Comparison of ENCODE assay signal across 20 mouse cellular contexts in the genomic region with DNA sequence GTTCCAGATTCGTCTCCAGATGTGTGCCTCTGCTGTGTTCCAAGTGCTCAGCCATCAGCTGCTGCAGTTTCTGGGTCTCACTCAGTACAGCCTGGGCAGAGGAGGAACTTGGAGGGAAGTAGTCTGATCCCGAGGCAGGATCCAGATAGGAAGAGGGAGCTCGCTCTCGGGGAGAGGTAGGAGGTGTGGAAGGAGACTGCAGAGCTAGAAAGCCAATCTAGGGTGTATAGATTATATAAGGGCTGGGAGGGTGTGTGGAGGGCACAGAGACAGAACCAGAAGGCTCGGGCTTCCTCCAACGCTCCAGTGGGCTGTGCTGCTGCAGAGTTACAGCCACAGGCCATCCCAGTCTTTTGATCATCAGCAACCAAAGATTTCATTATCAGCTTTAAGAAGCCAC. TPM values are rescaled to one million over a fixed set of nuclear protein-coding genes. Genes with fewer than 3 reads are reported as not detected.
DNase-seq lines count a peak whose midpoint lies in the region; ATAC-seq lines count a peak whose summit lies in the region.
"Had no signal": no experiment of that assay in that cellular context is flagged by ENCODE, and none has a peak within 500 bp of the region (broad histone marks: within the 10 kb centered on the region; RNA-seq: fewer than 3 reads in every experiment).

No protein-coding gene starts in this region.

- H3K4me3 ChIP-seq in lung, embryonic 16.5 days (ENCODE audit: low read length): no peak overlapping the region
- H3K4me3 ChIP-seq: intestine, embryonic 15.5 days; layer of hippocampus, adult 2 months; midbrain, embryonic 12.5 days; neural tube, embryonic 15.5 days had no signal

- H3K36me3 ChIP-seq in lung, embryonic 16.5 days (ENCODE audit: control insufficient read depth, insufficient read depth, low read length): peaks cover 3% of the 10 kb centered on the region; the same call in 1 of the 2 replicates
- H3K36me3 ChIP-seq: intestine, embryonic 15.5 days; midbrain, embryonic 12.5 days; neural tube, embryonic 15.5 days had no signal

- no peaks in the 10 kb centered on the region for H3K27me3 ChIP-seq in lung, embryonic 16.5 days (ENCODE audit: control insufficient read depth, insufficient read depth, low read depth, low read length)
- H3K27me3 ChIP-seq: intestine, embryonic 15.5 days; midbrain, embryonic 12.5 days; neural tube, embryonic 15.5 days had no signal

- peaks cover 11% of the 10 kb centered on the region for H3K4me1 ChIP-seq in lung, embryonic 16.5 days (replicated peaks; ENCODE audit: control insufficient read depth, insufficient read depth, low read length)
- H3K4me1 ChIP-seq: intestine, embryonic 15.5 days had no signal

- no peak overlapping the region for H3K4me2 ChIP-seq in lung, embryonic 16.5 days (ENCODE audit: low read depth, low read length)
- H3K4me2 ChIP-seq: intestine, embryonic 15.5 days; midbrain, embryonic 12.5 days; neural tube, embryonic 15.5 days had no signal

- intact Hi-C loops in left cerebral cortex, postnatal 14 days (cut with DNase I): no loop called here

- peak; percentile 60 to 71 for DNase-seq in left cerebral cortex, adult 18-20 months (ENCODE audit: low spot score in 2 of 2)
- DNase-seq in left cerebral cortex, postnatal 14 days (ENCODE audit: low spot score in 2 of 2): no peak
- no peak for DNase-seq in lung, postnatal 4 days
- peak; percentile 59 for DNase-seq in right cerebral cortex, postnatal 25 days
- no peak for DNase-seq in right cerebral cortex, postnatal 4 days
- DNase-seq in cerebellum, adult 8-10 months: no peak
- DNase-seq: adrenal gland, postnatal 25 days; B cell, adult 2 months; kidney, adult 2 months; kidney, postnatal 36 days; liver; thymus, postnatal 4 days had no signal

- no peaks in the 10 kb centered on the region for H3K9me3 ChIP-seq in lung, embryonic 16.5 days (ENCODE audit: control insufficient read depth, low read length)
- H3K9me3 ChIP-seq: intestine, embryonic 15.5 days; midbrain, embryonic 12.5 days; neural tube, embryonic 15.5 days had no signal

- 48% methylated on average over 6 of the region's 6 CpGs for WGBS in lung, embryonic 16.5 days

- ATAC-seq in lung, embryonic 16.5 days (ENCODE audit: low read depth): no peak

- H3K27ac ChIP-seq in lung, embryonic 16.5 days (ENCODE audit: low read length): peak overlapping the region; percentile 58
- H3K27ac ChIP-seq: hindbrain, postnatal 0 days; intestine, embryonic 15.5 days; layer of hippocampus, adult 2 months; liver, embryonic 14.5 days; midbrain, embryonic 12.5 days; neural tube, embryonic 15.5 days had no signal

- H3K9ac ChIP-seq in lung, embryonic 16.5 days (ENCODE audit: low read length): no peak overlapping the region
- H3K9ac ChIP-seq: intestine, embryonic 15.5 days; liver, embryonic 14.5 days; midbrain, embryonic 12.5 days; neural tube, embryonic 15.5 days had no signal

RNA-seq across cellular contexts. Expression of gene Myo5c, which starts 11.2 kb away (rescaled TPM):
- total RNA-seq in left cerebral cortex, adult 18-20 months (2021): 1 to 10 TPM; 4.4 to 8.4 TPM
- 1 to 10 TPM; 1.9 to 4.0 TPM for total RNA-seq in left cerebral cortex, postnatal 14 days (2021)
- 38.3 and 40.1 TPM in 2 replicates for polyA plus RNA-seq in lung, embryonic 16.5 days (2015; fragmentation: Nextera tagmentation; extraction: Ambion mirVana)
- total RNA-seq: megakaryocyte, adult 5-6 weeks had no signal

Comparison
In these comparisons a context has a peak if more than half of its experiments do, and no peak if none do; other contexts are left out.
1. DNase-seq: peak in left cerebral cortex, adult 18-20 months (2 of 2) and right cerebral cortex, postnatal 25 days (single experiment); none in left cerebral cortex, postnatal 14 days (0 of 2), lung, postnatal 4 days (0 of 2), right cerebral cortex, postnatal 4 days (single experiment) and cerebellum, adult 8-10 months (single experiment).